Comparison of ENCODE assay signal across 9 mouse cellular contexts in genomic region chr15:100635851-100636645, GRCm38 (mm10). TPM values are rescaled to one million over a fixed set of nuclear protein-coding genes. Genes with fewer than 3 reads are reported as not detected.
A peak's percentile ranks its signal among the peaks of the same experiment; 100 is the strongest.
DNase-seq lines count a peak whose midpoint lies in the region; ATAC-seq and TF ChIP-seq lines count a peak whose summit lies in the region.
"Had no signal": no experiment of that assay in that cellular context is flagged by ENCODE, and none has a peak within 500 bp of the region (broad histone marks: within the 10 kb centered on the region; RNA-seq: fewer than 3 reads in every experiment).

No protein-coding gene starts in this region.

- DNase-seq in gastrocnemius, adult 2 months: no peak
- DNase-seq in gastrocnemius, adult 18-20 months (ENCODE audit: low spot score): no peak
- DNase-seq in thymus, adult 2 months: no peak
- DNase-seq in thymus, postnatal 10 days (ENCODE audit: low spot score in 2 of 2): no peak
- DNase-seq in ovary, postnatal 14 days (ENCODE audit: low spot score): no peak
- no peak for DNase-seq in cerebellum, adult 9-11 months
- no peak for DNase-seq in layer of hippocampus, postnatal 25 days (ENCODE audit: extremely low spot score in 1 of 2, low spot score in 1 of 2)
- DNase-seq: cerebellum, postnatal 36 days had no signal

- peaks cover 10% of the 10 kb centered on the region for H3K36me3 ChIP-seq in thymus, adult 2 months (ENCODE audit: control insufficient read depth, insufficient read depth, low read length)
- H3K36me3 ChIP-seq in liver, embryonic 12.5 days: no peaks in the 10 kb centered on the region; the same call in 1 of the 2 replicates

- H3K4me2 ChIP-seq in liver, embryonic 12.5 days: peak overlapping the region; percentile 80

- no peaks in the 10 kb centered on the region for H3K9me3 ChIP-seq in liver, embryonic 12.5 days (replicated peaks)

- peak overlapping the region; percentile 78 for H3K27ac ChIP-seq in gastrocnemius, adult 2 months
- no peak overlapping the region for H3K27ac ChIP-seq in thymus, adult 2 months (ENCODE audit: control insufficient read depth, insufficient read depth, low read length)
- 0 out of 2 replicates have a peak overlapping the region, but pooled peaks have one; percentile 12 for H3K27ac ChIP-seq in liver, embryonic 12.5 days

- H3K4me3 ChIP-seq in gastrocnemius, adult 2 months: peak overlapping the region; percentile 82
- H3K4me3 ChIP-seq in thymus, adult 2 months (ENCODE audit: control insufficient read depth, insufficient read depth, low read length): peak overlapping the region; percentile 37
- H3K4me3 ChIP-seq in liver, embryonic 12.5 days: peak overlapping the region; percentile 59

- peak overlapping the region; percentile 62 for H3K9ac ChIP-seq in liver, embryonic 12.5 days

- 12% methylated on average over 38 of the region's 38 CpGs for WGBS in thymus, adult 2 months
- 5% methylated on average over 38 of the region's 38 CpGs for WGBS in liver, embryonic 12.5 days (ENCODE audit: insufficient replicate concordance)

- peaks cover 27% of the 10 kb centered on the region for H3K4me1 ChIP-seq in thymus, adult 2 months (replicated peaks; ENCODE audit: control insufficient read depth, insufficient read depth, low read length)
- H3K4me1 ChIP-seq in liver, embryonic 12.5 days: peaks cover 43% of the 10 kb centered on the region

- H3K27me3 ChIP-seq in thymus, adult 2 months (ENCODE audit: control insufficient read depth, insufficient read depth, low read length): peaks cover 17% of the 10 kb centered on the region
- peaks cover 68% of the 10 kb centered on the region for H3K27me3 ChIP-seq in liver, embryonic 12.5 days (replicated peaks)

- ATAC-seq in liver, embryonic 12.5 days: no peak

- no peak for TF ChIP-seq CTCF in gastrocnemius, adult 2 months (IDR thresholded peaks at IDR 0.05)
- no peak for TF ChIP-seq CTCF in thymus, adult 2 months (IDR thresholded peaks at IDR 0.05; ENCODE audit: borderline replicate concordance, control insufficient read depth, extremely low read depth, insufficient read depth, low read length, poor library complexity)

- intact Hi-C loops in gastrocnemius, adult 2 months (cut with DNase I): no loop called here

- TF ChIP-seq POLR2A in thymus, adult 2 months (IDR thresholded peaks at IDR 0.05; ENCODE audit: control insufficient read depth, extremely low read depth, insufficient read depth, low read length, poor library complexity): no peak

RNA-seq across cellular contexts. Expression of gene Smagp, which starts 0.7 kb away (rescaled TPM):
- total RNA-seq in gastrocnemius, adult 2 months (2021): 1 to 10 TPM; 1.9 to 3.5 TPM
- 1 to 10 TPM; 2.4 to 4.6 TPM for total RNA-seq in gastrocnemius, adult 18-20 months (2021)
- polyA plus RNA-seq in thymus, adult 2 months (2012; rRNA removed): 11.0 and 11.7 TPM in 2 replicates
- polyA plus RNA-seq in liver, embryonic 12.5 days (2016; fragmentation: Nextera tagmentation; extraction: Ambion mirVana): 10.5 and 11.4 TPM in 2 replicates
- total RNA-seq in layer of hippocampus, postnatal 25 days (2021): 1 to 10 TPM in 1 of 2 experiments, under 1 TPM in 1; 0.98 to 1.8 TPM

RNA-seq across cellular contexts. Expression of gene Dazap2, which starts 20.9 kb away (rescaled TPM):
- total RNA-seq in gastrocnemius, adult 2 months (2021): 10 to 100 TPM; 61.3 to 72.4 TPM
- total RNA-seq in gastrocnemius, adult 18-20 months (2021): 10 to 100 TPM; 71.6 to 73.4 TPM
- polyA plus RNA-seq in thymus, adult 2 months (2012; rRNA removed): 1,016 and 1,115 TPM in 2 replicates
- polyA plus RNA-seq in liver, embryonic 12.5 days (2016; fragmentation: Nextera tagmentation; extraction: Ambion mirVana): 163 and 167 TPM in 2 replicates
- 100 to 1,000 TPM; 116 to 120 TPM for total RNA-seq in layer of hippocampus, postnatal 25 days (2021)

RNA-seq across cellular contexts. Expression of gene Bin2, which starts 33.3 kb away (rescaled TPM):
- total RNA-seq in gastrocnemius, adult 2 months (2021): under 1 TPM in 1 of 2 experiments, not detected in 1; 0.69 TPM
- total RNA-seq in gastrocnemius, adult 18-20 months (2021): under 1 TPM; 0.37 to 0.50 TPM
- polyA plus RNA-seq in thymus, adult 2 months (2012; rRNA removed): 114 and 131 TPM in 2 replicates
- polyA plus RNA-seq in liver, embryonic 12.5 days (2016; fragmentation: Nextera tagmentation; extraction: Ambion mirVana): 40.5 and 40.6 TPM in 2 replicates
- total RNA-seq in layer of hippocampus, postnatal 25 days (2021): 1 to 10 TPM; 5.7 to 6.0 TPM

RNA-seq across cellular contexts. Expression of gene Pou6f1, which starts 36.3 kb away (rescaled TPM):
- 10 to 100 TPM; 12.9 to 13.1 TPM for total RNA-seq in gastrocnemius, adult 2 months (2021)
- total RNA-seq in gastrocnemius, adult 18-20 months (2021): 10 to 100 TPM; 13.8 to 17.7 TPM
- polyA plus RNA-seq in thymus, adult 2 months (2012; rRNA removed): 184 and 203 TPM in 2 replicates
- polyA plus RNA-seq in liver, embryonic 12.5 days (2016; fragmentation: Nextera tagmentation; extraction: Ambion mirVana): 0.41 and 0.45 TPM in 2 replicates
- 100 to 1,000 TPM in 1 of 2 experiments, 10 to 100 TPM in 1; 95.7 to 110 TPM for total RNA-seq in layer of hippocampus, postnatal 25 days (2021)

RNA-seq across cellular contexts. Expression of gene Cela1, which starts 51.7 kb away (rescaled TPM):
- total RNA-seq in gastrocnemius, adult 2 months (2021): not detected
- total RNA-seq in gastrocnemius, adult 18-20 months (2021): 1 to 10 TPM; 1.2 TPM
- polyA plus RNA-seq in thymus, adult 2 months (2012; rRNA removed): 10.4 and 11.7 TPM in 2 replicates
- 8.7 and 11.0 TPM in 2 replicates for polyA plus RNA-seq in liver, embryonic 12.5 days (2016; fragmentation: Nextera tagmentation; extraction: Ambion mirVana)
- 1 to 10 TPM; 1.6 to 1.8 TPM for total RNA-seq in layer of hippocampus, postnatal 25 days (2021)
